Mouse (Mus musculus): ENCODE results near the gene Batf.
"Not testable (repeated sequence)": the region's sequence is repeated elsewhere in the genome, so short reads cannot be mapped to it uniquely, and the experiment has no call there.

The Batf gene

DNA sequence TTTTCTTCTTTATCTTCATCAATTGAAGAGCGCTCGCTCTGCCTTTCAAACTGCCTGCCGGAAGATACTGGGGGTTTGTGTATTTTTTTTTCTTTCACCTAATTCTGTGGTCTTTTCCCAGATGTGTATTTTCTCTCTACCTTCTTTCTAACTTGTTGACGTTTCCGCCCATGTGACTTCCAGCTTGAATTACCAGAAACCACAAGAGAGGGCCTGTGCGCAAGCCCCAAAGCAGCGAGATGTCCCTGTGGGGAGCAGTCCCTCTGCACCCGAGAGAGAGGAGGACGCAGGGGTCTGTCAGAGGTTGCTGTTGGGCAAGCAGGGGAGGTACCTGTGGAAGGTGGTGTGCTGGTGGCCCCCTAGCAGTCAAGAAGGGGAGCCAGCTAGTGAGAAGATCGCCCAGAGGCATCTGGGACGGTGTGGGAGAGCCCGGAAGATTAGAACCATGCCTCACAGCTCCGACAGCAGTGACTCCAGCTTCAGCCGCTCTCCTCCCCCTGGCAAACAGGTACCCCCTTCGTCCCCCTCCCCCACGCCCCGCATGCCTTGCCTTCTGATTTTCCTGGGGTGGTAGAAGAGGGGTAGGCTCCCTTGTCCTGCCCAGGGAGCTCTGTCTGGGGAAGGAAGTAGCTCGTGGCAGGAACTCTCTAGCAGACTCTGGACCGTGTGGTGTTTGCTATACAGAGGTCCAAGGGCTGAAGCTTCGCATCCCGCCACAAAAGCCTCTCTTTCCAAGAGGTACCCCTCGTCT, at the start of gene Batf:
Gene Batf, plus strand, starts transcription at position 204 of the 751 bp plus-strand sequence.
- no peak for DNase-seq

DNA sequence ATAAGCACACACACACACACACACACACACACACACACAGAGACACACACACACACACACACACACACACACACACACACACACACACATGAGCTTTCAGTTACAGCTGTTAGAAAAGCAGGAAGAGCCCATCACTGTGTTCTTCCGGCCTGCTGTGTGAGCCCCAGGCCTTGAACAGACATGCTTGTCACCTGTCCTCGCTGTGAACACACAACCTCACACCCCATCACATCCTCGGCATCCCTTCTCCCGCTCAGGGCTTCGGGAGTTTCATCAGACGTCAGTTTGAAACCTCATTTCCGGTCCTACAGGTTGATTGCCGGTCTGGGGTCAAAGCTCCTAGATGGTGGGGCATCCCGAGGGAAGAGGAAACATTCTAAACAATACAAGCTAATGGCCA, 48.5 kb upstream of the Batf start:
- no peak for DNase-seq

DNA sequence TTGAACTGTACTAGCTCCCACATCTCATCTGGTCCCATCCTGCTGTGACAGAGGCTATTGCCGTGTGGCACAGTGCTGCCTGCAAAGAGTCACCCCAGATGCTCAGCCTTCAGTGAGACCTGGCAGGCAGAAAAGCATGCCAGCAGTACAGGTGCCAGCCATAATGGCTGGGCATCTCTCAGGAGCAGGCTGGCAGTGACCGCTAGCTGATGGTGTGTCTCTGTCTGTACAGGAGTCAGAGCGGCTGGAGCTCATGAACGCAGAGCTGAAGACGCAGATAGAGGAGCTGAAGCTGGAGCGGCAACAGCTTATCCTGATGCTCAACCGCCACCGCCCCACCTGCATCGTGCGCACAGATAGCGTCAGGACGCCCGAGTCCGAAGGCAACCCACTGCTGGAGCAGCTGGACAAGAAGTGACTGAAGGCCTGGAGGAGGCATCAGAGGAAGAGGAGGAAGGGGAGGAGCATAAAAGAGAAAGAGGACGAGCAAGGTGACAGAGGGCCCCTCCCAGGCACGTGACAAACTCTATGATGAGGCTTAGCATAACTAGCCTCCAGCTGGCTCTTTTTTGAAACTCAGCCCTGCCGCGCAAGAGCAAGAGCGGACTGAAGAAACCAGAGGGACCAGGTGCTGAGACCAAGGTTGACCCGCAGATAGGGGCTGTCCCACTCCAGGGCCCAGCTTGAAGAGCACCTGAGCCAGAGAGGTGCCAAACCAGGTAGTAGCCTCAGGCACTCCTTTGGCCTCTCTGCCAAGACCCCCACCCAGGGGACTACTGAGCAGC, 47.7 kb upstream of the Batf start:
- DNase-seq: no peak

DNA sequence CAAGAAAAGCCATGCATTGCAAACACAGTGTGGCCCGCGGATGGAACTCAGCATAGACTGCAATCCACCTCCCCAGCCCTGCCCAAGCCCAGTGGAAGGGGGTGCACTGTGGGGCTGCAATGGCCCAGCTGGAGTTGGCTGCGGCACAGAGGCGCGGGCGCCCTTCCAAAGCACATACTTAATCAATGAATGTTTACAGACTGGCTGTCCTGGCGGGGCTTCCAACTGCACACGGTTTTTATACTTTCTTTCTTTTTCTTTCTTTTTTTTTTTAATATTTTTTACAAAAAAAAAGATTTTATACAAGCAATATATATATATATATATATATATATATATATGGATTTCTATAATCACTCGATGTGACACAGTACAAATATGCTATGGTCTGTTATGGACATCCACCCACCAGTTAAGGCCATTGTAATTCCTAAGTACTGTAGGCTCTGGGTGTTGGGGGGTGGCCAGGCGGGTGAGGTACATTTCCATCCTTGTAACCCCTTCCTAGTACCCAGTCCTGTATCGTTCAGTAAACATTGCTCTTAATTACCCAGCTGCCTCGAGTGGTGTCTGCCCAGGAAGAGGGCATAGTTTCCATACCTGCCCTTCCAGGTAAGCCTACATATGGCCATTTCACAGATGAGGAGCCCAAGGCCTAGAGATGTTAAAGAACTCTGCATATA, 47.0 kb upstream of the Batf start:
- DNase-seq: peak; percentile 72

DNA sequence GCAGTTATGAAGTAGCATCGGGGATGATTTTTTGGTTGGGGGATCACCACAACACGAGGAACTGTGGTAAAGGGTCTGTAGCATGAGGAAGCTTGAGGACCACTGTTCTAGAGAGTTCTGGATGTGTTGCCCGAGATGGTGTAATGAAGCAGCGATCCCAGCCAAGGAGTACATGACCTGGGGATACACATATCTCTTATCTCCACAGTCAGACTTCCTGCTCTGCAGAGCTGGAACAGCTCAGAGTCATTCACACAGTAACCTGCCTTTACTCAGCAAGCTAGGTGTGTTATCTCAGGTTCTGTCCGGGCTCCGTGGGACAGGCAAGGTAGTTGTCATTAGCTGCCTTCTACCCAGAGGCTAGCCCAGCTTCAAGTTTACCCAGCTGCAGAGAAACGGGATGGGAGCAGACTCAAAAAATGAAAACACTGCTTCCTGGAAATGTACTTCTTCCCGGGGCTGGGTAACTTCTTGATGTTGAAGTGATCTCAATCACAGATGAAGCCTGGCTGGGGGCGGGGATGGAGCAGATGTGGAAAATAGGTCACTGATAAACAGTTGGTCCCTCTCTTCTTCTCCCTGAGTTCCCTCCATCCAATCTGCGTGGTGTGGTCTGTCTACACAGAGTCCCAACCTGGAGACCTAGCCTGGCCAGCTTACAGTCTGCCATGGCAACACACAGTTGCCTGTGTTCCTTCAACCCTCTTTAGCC, 45.5 kb upstream of the Batf start:
- DNase-seq: no peak

DNA sequence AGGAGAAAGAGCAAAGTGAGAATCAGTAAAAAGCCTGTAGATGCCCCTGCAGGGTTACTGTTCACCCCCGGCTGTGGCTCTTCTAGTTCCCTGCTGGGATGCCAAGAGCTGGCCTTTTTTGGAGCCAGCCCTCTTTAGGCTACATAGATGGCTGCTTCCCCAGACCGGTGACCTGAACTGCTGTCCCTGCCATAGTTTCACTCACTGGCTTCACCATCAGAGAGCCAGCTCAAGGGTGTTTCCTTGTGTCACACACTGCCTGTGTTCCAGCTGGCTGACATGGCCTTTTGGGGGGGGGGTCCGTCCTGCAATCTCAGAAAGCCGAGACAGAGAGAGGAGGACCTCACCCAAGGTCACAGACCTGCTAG, 44.9 kb upstream of the Batf start:
- no peak for DNase-seq

DNA sequence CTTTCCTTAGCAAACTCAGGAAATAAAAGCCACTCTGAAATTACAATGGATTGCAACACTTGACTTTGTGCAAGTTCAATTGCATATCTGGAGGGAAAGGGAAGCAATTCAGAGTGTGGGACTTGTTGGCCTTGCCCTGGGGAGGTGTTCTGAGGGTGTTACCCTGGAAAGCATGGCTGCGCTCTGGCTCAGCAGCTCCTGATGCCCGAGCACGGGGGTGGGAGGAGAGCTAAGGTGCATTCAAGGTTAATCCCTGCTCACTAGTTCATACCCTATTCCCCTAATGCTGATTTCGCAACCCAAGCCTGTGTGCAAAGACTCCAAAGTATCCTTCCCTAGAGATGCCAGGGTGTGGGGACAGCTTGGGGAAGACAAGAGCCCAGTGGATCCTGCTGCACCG, 42.7 kb upstream of the Batf start:
- no peak for DNase-seq

DNA sequence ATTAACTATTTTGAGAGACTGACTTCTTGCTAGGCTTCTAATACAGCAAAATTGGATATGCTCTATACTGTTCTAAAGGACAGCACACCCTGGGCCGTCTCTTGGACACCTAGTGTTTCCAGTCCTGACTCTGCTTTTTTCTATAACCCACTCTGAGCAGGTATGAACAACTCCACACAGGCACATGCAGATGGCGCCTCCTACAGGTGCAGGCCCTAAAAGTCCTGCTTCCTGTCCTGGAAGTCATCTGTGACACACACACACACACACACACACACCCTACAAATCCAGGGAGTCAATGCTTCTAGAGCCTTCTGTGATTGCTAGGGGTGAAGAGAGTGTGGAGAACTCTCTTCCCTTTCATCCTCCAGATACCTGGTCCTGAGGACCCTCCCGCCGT, 40.8 kb upstream of the Batf start:
- no peak for DNase-seq

DNA sequence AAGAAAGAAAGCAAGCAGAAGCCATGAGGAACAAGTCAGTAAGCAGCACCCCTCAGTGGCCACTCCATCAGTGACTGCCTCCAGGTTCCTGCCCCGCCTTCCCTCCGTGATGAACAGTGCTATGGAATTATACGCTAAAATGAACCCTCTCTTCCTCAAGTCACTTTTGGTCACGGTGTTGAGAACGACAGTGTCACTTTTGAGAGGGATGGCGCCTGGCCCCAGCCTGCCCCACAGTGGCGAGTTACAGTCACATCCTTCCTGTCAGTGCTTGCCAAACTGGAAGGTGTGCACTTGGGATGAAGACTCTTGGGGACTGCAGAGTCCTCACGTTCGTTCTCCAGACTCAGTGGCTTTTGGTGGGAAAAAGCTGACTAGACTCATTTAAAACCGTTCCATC, 39.1 kb upstream of the Batf start:
- no peak for DNase-seq

DNA sequence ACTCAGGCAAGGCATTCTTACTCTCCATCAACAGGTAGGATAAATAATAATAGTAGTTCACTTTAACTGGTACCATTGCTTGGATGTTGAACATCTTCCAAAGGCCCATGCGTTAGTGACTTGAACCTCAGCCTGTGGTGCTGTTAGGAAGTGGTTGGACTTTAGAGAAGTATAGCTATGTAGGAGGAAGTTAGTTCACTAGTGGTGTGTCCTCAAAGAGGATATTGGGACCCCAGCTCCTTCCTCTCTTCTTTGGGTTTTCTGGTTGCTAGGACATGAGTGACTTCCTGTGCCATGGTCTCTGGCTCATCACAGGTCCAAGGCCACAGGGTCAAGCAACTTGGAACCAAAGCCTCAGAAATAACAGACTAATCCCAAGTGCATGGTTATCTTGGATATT, 38.5 kb upstream of the Batf start:
- no peak for DNase-seq

DNA sequence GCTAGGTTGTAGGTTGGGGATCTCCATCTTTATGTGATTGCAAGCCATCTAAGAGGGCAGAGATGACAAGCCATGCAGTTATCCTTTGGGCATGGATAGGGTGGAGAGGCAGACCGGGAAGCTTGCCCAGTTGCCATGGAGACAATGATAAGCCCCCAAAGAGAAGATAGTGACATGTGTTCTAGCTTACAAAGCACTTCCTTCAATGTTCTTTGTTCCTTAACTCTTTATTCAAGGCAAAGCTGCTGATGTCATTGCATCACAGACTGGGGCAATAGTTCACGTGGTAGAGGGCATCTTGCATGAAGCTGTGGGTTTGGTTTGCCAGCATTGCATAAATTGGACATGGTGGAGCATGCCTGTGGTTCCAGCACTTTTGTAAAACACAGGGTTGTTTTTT, 27.1 kb upstream of the Batf start:
- peak; percentile 79 for DNase-seq

DNA sequence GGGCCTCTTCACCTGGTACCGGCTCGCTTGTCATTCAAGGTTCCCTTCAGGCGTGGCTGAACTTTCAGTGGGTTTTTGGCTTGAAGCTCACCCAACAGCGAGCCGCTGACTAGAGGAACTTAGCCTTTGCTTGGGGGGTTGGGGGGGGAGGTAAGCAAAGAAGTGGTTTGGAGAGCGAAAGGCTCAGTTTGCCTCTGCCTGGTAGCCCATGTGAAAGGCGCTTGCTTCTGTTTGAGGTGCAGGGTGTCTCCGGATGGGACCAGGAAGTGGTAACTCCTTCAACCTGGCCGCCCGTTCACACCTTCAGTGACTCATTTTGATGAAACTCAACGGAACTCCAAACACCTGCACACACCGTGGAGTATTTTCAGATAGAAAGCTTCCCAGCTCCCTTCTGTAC, 25.6 kb upstream of the Batf start:
- DNase-seq: no peak

DNA sequence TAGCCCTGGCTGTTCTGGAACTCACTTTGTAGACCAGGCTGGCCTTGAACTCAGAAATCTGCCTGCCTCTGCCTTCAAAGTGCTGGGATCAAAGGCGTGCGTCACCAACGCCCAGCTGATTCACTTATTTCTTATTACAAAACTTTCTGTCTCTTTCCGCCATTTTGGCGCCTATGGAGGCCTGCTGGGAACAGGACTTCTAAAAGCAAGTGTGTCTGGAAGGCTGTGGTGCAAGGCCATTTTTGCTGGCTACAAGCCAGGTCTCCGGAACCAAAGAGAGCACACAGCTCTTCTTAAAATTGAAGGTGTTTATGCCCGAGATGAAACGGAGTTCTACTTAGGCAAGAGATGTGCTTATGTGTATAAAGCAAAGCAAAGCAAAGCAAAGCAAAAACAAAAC, 24.2 kb upstream of the Batf start:
- DNase-seq: not testable (repeated sequence)

DNA sequence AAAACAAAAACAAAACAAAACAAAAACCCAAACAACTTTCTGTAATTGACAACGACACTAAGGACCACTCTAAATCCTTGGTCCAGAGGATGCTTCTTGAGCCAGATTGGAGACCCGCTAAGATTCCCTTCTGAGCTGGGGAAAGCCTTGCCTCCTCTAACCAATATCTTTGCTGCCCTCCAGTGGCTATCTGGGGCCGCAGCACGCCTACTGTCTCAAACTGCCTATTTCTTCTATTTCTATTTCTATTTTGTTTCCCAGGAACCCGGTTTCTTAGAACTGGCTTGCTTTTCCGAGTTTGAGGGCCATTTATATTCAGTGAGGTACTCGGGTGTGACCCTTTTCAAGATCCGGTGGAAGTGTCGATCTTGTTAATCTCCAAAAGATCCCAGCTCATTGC, 23.6 kb upstream of the Batf start:
- peak; percentile 81 for DNase-seq

DNA sequence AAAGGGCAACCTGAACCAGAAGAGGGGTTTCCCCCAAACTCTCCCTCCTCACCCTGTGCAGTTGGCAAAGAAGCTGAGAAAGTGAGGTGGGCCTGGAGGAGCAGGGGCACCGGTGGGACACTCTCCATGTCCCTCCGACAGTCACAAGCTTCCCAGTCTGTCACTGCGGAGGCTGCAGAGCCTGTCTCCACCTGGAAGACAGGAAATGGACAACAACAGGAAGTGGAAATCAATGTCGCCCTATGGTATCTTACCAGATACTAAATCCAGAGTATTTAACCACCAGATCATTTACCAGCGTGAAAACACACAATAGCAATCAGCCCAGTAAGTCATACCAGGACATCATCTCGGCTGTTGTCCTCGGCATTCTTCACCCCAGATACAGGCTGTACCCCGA, 20.4 kb upstream of the Batf start:
- no peak for DNase-seq

DNA sequence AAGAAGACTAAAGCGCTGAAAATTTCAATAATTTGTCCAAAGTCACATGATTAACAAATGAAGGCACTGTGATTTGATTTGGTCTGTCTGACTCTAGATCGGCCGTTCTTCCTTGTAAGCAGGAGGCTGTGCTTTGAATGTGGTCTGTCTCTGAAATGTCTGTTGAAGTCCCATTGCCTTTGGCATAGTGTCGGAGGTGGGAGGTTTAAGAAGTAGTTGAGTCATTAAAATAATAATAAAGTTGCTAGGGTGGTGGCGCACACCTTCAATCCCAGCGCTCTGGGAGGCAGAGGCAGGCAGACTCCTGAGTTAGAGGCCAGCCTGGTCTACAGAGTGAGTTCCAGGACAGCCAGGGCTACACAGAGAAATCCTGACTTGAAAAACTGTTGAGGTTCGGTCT, 19.4 kb upstream of the Batf start:
- no peak for DNase-seq

DNA sequence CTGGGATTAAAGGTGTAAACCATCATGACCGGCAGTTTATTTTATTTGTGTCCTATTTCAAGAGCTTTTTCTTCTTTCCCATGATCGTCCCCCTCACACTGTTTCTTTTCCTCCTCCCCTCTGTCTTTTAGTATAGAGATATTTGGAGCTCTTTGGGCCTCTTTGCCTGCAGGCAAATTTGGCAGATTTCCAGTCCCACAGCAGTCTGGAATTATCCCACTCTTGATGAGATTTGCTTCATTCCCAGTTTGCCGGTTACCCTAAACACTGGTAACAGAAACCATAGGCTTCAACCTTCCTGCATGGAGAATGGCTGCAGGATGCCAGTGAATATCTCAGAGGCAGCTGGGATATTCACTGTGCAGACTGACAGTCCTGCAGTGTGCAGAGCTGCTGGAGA, 17.8 kb upstream of the Batf start:
- DNase-seq: no peak

DNA sequence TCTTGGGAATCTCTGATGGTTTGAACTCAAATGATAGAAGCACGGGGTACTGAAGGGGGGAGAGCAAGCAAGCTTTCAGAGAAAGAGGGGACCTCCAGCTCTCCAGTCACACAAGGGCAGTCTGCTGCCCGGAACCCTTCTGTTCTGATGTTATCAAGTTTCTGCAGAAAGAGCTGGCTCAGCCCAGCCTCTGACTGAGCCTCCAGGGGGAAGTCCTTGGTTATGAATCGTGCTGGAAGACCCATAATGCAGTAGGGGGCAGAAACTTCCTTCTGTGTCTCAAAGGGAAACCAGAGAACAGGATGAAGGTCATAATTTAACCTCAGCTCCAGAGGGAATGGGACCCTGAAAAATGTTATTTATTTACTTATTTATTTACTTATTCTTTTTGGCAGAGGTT, 16.4 kb upstream of the Batf start:
- DNase-seq: no peak

DNA sequence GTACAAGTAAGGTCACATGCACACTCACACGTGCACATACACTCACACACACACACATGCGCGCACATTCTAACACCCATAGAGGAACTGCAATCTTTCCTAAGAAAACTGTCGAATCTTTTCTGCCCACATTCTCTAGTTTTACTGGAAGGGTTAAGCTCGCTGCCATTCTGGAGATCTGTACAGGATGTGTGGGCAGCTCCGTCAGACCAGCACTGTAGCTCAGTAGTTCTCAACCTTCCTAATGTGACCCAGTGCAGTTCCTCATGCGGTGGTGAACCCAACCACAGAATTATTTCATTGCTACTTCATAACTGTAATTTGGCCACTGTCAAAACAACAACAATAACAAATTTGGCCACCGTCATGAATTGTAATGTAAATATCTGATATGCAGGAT, 12.6 kb upstream of the Batf start:
- DNase-seq: no peak

DNA sequence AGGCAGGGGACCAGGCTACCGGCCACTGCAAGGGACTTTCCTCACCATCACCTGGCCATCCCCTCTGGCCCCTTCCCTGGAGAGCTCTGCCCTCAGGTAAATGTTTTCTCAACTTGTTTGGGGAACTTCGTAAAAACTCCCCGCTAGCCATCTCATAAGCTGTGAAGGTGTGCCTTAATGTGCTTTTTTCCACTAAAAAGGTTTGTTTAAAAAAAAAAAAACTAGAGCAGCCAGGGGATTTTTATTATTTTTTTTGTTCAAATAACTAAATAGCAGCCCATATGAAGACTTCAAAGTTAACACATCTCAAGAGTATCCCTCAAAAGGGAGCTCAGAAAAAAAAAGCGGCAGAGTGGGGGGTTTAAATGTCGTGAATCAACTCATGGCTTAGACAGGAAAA, 7.4 kb upstream of the Batf start:
- DNase-seq: no peak

DNA sequence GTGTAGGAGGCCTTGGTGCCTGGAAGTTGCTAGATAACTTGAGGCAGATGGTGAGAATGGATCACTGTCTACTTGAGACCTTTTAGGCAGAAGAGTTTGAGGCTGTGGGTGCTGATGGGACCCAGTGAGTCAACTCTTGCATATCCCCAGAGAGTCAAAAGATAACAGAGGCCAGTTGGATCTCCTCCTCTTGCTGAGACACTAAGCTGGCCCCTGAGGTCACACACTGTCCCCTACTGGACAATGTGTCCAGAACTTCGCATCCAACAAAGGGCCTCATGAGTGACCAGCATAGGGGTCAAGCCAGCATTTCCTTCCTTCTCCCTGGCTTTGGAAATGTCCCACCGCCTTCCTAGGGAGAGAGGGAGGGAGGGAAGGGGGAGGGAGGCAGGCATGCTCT, 6.7 kb upstream of the Batf start:
- no peak for DNase-seq

DNA sequence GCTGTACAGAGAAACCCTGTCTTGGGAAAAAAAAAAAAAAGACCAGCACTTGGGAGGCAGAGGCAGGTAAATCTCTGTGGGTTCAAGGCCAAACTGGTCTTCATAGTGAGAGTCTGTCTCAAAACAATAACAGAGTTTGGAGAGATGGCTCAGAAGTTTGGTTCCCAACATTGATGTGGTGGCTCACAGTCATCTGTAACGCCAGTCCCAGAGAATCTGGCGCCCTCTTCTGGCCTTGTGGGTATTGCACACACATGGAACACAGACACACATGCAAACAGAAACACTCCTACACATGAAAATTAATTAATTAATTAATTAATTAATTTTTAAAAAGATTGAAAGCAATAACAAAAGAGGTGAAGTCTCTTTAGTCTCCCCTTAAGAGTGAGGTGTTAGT, 4.1 kb upstream of the Batf start:
- DNase-seq: no peak
